Mouse (Mus musculus): ENCODE measurements around the gene Hist1h1d.

GRCm38 (mm10) chr13:23554925-23555838, 2.1 kb downstream of the Hist1h1d start:
- TF ChIP-seq POLR2A (IDR thresholded peaks at IDR 0.05; ENCODE audit: borderline replicate concordance, extremely low read depth, insufficient read depth, insufficient read length, poor library complexity, severe bottlenecking) (peak; percentile 58; the same call in 1 of the 2 replicates), CTCF (IDR thresholded peaks at IDR 0.05; ENCODE audit: borderline replicate concordance, extremely low read depth, insufficient read depth, insufficient read length) (no peak)

All from brain, embryonic 14.5 days (tissue).